Mouse (Mus musculus) kidney, embryonic 15.5 days (tissue): Measurements from ENCODE around the gene Tfrc. TPM values are rescaled to one million over a fixed set of nuclear protein-coding genes. Genes with fewer than 3 reads are reported as not detected.

Source experiments
- ATAC-seq: fragments of 200-750 bp; cut with Nextera tagmentation; replicated peaks from 2 replicates; pipeline ENCODE4 v1.8.0; 2017; ENCODE audit warnings: moderate TSS enrichment; ENCODE audit not compliant: low FRiP score
- H3K27ac ChIP-seq: fragments of 300-500 bp; sonication (generic); 2 replicates; pipeline ENCODE4 v1.5.1; 2015; ENCODE audit warnings: mild to moderate bottlenecking, inconsistent platforms
- H3K27me3 ChIP-seq: fragments of 300-500 bp; sonication (generic); 2 replicates; pipeline ENCODE4 v1.6.1; 2015; ENCODE audit warnings: inconsistent platforms
- H3K36me3 ChIP-seq: fragments of 300-500 bp; sonication (generic); 2 replicates; pipeline ENCODE4 v1.6.1; 2015; ENCODE audit warnings: inconsistent platforms
- H3K4me1 ChIP-seq: fragments of 300-500 bp; sonication (generic); 2 replicates; pipeline ENCODE4 v1.6.1; 2015; ENCODE audit warnings: inconsistent platforms
- H3K4me2 ChIP-seq: fragments of 300-500 bp; sonication (generic); 2 replicates; pipeline ENCODE4 v1.6.1; 2015; ENCODE audit warnings: moderate library complexity, mild to moderate bottlenecking, inconsistent platforms
- H3K4me3 ChIP-seq: fragments of 300-500 bp; sonication (generic); replicated peaks from 2 replicates; pipeline ENCODE4 v1.5.1; 2015; ENCODE audit warnings: mild to moderate bottlenecking, inconsistent platforms
- H3K9ac ChIP-seq: fragments of 300-500 bp; sonication (generic); 2 replicates; pipeline ENCODE4 v1.6.1; 2015; ENCODE audit warnings: mild to moderate bottlenecking, inconsistent platforms
- H3K9me3 ChIP-seq: fragments of 300-500 bp; sonication (generic); replicated peaks from 2 replicates; pipeline ENCODE4 v1.6.1; 2016; ENCODE audit warnings: inconsistent platforms
- WGBS: fragments of 180-500 bp; shearing (Covaris S2); methylation state at CpG from one replicate; pipeline ENCODE4 v1.1.7; 2015; ENCODE audit warnings: mixed read lengths; 5-methylcytosine and 5-hydroxymethylcytosine counted together
- polyA plus RNA-seq: library from polyadenylated mRNA; unstranded; fragments of >200 nt; fragmentation: Nextera tagmentation; extraction: Ambion mirVana; gene quantifications from 2 replicates; pipeline ENCODE4 v1.2.1, GENCODE M21; 2015

Tfrc gene
- polyA plus RNA-seq, 1 experiment from 2014 or later, result 50.2 TPM

DNA sequence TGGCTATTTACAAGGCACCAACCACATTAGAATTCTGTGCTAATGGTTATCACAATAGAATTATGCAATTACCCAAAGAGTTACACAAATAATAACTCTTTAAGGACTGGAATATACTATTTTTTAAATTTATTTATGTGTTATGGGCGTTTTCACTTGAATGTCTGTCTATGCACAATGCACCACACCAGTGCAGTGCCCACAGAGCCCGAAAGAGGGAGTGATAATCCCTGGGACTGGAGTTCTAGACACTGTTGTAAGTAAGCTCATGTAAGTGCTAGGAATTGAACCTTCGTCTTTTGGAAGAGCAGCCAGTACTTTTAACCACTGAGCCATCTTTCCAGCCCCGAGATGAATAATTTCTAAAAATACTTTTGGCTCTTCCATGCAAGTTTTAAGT, 46.8 kb downstream of the Tfrc start:
- H3K9me3 ChIP-seq, result no peaks in the 10 kb centered on the region
- no peaks in the 10 kb centered on the region for H3K27me3 ChIP-seq
- H3K4me3 ChIP-seq, result no peak overlapping the region
- no peak overlapping the region for H3K27ac ChIP-seq
- no peaks in the 10 kb centered on the region for H3K36me3 ChIP-seq
- no peak overlapping the region for H3K9ac ChIP-seq
- no peak overlapping the region for H3K4me2 ChIP-seq
- ATAC-seq, result no peak
- peaks cover 50% of the 10 kb centered on the region for H3K4me1 ChIP-seq
- 85% methylated on average over 4 of the region's 4 CpGs for WGBS

DNA sequence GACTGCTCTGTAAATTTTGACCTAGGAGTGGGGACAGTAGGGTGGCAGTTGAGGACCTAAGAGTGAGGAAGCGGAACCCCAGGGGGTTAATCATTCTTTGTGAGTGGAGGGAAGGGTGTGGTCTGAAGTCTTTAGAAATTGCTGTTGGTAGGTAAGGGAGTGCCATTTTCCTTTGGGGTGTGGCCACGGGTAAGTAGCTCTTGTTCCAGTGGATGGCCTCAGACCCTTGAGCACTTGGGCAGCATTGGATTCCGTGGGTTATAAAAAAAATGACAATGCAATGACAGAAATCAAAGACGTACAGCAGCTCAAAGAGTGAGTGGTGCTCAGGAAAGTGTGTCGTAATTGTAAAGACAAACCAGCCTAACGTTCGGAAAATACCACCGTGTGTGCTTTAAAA, 47.6 kb downstream of the Tfrc start:
- peaks cover 54% of the 10 kb centered on the region for H3K4me1 ChIP-seq
- no peaks in the 10 kb centered on the region for H3K36me3 ChIP-seq
- no peak overlapping the region for H3K9ac ChIP-seq
- no peak for ATAC-seq
- no peak overlapping the region for H3K4me3 ChIP-seq
- no peak overlapping the region for H3K4me2 ChIP-seq
- 69% methylated on average over 8 of the region's 8 CpGs for WGBS
- no peak overlapping the region for H3K27ac ChIP-seq
- no peaks in the 10 kb centered on the region for H3K9me3 ChIP-seq
- H3K27me3 ChIP-seq, result no peaks in the 10 kb centered on the region

DNA sequence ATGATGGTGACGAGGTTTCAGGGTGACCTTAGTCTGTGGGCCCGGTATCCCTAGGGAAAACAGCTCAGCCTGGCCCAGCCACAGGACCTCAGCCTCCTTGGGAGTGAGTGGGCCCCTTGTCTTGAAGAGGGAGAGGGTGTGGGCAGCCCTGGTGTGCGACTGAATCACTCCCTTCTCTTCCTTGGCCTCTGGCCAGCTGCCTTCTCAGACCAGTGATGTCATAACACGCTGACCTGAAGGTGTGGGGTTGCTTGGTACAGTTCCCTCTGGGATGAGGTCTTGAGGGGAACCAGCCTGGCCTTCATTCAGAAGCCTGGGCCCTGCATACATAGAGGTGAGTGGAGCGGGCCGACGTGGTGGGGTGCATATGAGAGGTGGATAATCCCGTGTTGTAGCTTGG, 48.1 kb downstream of the Tfrc start:
- H3K4me1 ChIP-seq, result peaks cover 58% of the 10 kb centered on the region
- no peak overlapping the region for H3K4me2 ChIP-seq
- H3K4me3 ChIP-seq, result no peak overlapping the region
- no peak overlapping the region for H3K9ac ChIP-seq
- H3K27ac ChIP-seq, result no peak overlapping the region
- ATAC-seq, result no peak
- no peaks in the 10 kb centered on the region for H3K36me3 ChIP-seq
- no peaks in the 10 kb centered on the region for H3K27me3 ChIP-seq
- H3K9me3 ChIP-seq, result no peaks in the 10 kb centered on the region
- 67% methylated on average over 8 of the region's 8 CpGs for WGBS

DNA sequence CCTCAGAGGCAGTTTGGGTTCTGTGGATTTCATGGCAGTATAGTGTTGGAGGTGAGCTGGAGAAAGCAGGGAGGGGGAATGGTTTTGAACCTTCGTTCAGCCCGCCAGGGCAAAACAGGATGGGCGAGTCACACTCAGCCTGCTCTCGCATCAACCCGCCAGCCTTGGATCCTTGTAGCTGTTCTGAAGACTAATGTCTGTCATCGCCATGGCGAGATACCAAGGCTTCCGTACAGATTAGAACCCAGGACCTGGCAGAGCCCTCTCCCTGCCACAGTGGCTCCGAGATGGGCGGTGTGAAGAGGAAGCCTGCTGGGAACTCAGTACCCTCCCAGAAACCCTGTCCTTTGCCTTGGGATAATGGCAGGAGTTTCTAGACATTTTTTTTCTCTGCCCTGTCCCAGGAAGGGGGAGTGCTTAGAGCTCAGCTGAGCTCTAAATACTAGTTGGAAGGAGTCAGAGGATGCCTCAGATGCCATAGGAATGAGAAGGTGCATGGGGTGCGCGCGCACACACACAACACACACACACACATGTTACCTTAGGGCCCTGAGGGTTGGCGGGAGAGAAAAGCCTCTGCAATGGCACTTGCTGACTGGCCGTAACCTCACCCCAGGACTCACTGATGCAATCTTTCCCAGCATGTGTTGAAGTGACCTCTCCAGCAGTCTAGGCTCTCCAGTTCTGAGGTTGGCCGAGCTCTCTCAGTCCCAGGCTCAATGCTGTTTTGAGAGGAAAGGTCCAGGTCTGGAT, 49.0 kb downstream of the Tfrc start:
- Histone ChIP-seq H3K27ac (no peak overlapping the region), H3K9me3 (no peaks in the 10 kb centered on the region), H3K36me3 (no peaks in the 10 kb centered on the region), H3K4me3 (no peak overlapping the region), H3K27me3 (no peaks in the 10 kb centered on the region), H3K4me2 (no peak overlapping the region), H3K4me1 (peaks cover 67% of the 10 kb centered on the region), H3K9ac (no peak overlapping the region)
- 87% methylated on average over 16 of the region's 16 CpGs for WGBS
- no peak for ATAC-seq

DNA sequence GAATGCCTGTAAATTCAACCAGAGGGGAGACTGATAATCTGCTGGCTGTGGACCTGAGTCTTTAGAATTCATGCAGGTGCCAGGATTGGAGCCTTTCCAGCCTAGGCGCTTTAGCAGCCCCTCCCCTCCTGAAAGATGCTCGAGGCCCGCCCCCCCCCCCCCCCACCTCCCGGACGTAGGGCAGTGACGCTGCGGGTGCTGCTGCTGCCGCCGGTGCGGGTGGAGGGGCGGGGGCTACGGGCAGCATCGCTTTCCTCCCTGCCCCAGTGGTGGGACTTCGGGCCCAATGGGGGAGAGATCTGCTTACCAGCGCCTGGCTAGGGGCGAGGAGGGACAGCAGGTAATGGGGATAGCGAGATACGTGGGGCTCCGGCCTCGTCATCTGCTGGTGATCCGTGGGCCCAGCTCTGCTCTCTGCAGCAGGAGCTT, 50.0 kb downstream of the Tfrc start:
- Histone ChIP-seq H3K27me3 (no peaks in the 10 kb centered on the region), H3K9ac (peak overlapping the region; percentile 47), H3K4me2 (peak overlapping the region; percentile 77), H3K9me3 (no peaks in the 10 kb centered on the region), H3K4me3 (peak overlapping the region; percentile 40), H3K27ac (0 out of 2 replicates have a peak overlapping the region, but pooled peaks have one; percentile 84), H3K4me1 (peaks cover 75% of the 10 kb centered on the region), H3K36me3 (peaks cover 2% of the 10 kb centered on the region; the same call in 1 of the 2 replicates)
- WGBS, result 3% methylated on average over 7 of the region's 21 CpGs
- no peak for ATAC-seq

DNA sequence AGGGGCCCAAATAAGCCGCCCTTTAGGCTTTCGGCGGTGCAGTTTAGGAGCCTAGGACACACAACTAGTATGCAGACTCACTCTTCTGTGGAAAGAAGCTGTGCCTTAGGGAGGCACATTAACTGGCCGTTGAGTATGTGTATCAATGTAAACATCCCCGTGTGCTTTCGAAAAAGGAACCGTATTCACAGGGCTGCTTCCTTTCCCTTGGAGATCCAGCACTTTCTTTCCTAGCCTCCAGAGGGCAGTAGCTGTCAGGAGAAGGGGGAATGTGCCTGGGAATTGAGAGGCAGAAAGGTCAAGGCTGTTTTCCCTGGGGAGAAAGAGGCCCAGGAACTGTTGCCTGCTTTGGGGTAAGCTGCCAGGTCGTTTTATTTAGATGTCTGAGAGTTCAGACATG, 50.7 kb downstream of the Tfrc start:
- ATAC-seq, result no peak
- Histone ChIP-seq H3K27ac (peak overlapping the region; percentile 84), H3K4me2 (peak overlapping the region; percentile 77), H3K4me3 (peak overlapping the region; percentile 40), H3K9ac (peak overlapping the region; percentile 47; the same call in 1 of the 2 replicates), H3K36me3 (peaks cover 8% of the 10 kb centered on the region; the same call in 1 of the 2 replicates), H3K9me3 (no peaks in the 10 kb centered on the region), H3K27me3 (no peaks in the 10 kb centered on the region), H3K4me1 (peaks cover 73% of the 10 kb centered on the region)
- WGBS, result 10% methylated on average over 8 of the region's 8 CpGs

DNA sequence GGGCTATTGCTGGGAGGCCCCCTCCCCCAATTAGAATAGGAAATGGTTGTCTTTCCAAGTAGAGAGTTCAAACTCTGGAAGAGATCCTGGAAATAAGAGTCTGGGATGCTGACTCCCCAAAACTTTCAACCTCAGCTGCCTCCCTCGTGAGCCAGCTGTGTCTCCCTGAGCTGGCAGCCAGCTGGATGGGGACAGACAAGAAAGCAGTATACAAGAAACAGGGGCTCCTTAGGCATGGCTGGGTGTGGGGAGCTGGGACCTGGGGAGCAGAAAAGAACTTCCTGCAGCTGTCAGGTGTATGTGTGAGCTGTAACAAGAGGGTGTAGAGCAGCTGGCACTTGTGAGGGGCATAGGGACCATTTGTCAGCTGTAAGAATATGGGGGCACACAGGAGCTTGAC, 51.4 kb downstream of the Tfrc start:
- no peaks in the 10 kb centered on the region for H3K9me3 ChIP-seq
- 36% methylated on average over 1 of the region's 1 CpGs for WGBS

DNA sequence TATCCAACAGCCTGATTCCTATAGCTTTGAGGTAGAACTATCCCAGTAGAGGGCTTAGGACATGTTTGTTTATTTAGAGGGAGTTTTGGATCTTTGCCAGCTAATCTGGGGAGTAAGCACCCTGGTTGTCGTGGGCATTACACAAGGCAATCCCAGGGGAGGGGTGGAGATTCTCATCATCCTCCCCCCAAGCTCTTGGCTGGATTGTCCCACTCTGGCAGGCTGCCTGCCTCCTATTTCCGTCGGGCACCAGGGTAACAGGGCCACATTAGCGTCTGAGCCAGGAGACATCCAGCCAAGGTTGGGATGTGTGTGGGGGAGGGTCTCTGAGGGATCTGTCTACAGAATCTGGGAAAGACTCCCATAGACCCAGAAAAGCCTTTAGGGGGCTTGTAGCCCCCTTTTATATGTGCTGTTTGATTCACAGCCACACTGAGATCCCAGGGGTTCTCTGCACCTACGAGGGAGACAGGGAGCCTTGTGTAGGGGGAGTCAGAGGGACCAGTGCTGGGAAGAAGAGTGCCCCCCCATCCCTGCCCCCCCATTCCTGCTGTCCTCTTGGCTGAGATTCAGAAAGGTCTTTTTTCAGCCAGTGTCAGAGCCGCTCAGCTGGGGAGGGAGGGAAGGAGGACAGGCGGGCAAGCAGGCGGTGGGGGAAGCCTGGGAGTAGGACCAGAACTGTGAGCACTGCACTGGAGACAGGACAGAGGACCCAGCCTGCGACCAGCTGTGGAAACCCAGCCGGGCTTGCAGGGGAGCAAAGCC, 52.0 kb downstream of the Tfrc start:
- no peaks in the 10 kb centered on the region for H3K9me3 ChIP-seq
- no peaks in the 10 kb centered on the region for H3K27me3 ChIP-seq
- peak overlapping the region; percentile 45 for H3K4me2 ChIP-seq
- H3K4me1 ChIP-seq, result peaks cover 80% of the 10 kb centered on the region
- H3K27ac ChIP-seq, result peak overlapping the region; percentile 84
- ATAC-seq, result peak; percentile 59
- 19% methylated on average over 10 of the region's 10 CpGs for WGBS
- 0 out of 2 replicates have a peak overlapping the region, but pooled peaks have one; percentile 35 for H3K9ac ChIP-seq
- H3K4me3 ChIP-seq, result peak overlapping the region; percentile 14; the same call in 1 of the 2 replicates
- peaks cover 11% of the 10 kb centered on the region; the same call in 1 of the 2 replicates for H3K36me3 ChIP-seq

More for the DNA sequence above, 51.4 kb downstream of the Tfrc start:
- Histone ChIP-seq H3K27me3 (no peaks in the 10 kb centered on the region), H3K27ac (peak overlapping the region; percentile 84), H3K9ac (0 out of 2 replicates have a peak overlapping the region, but pooled peaks have one; percentile 8), H3K4me2 (0 out of 2 replicates have a peak overlapping the region, but pooled peaks have one; percentile 45), H3K4me1 (peaks cover 76% of the 10 kb centered on the region), H3K36me3 (peaks cover 11% of the 10 kb centered on the region; the same call in 1 of the 2 replicates), H3K4me3 (no peak overlapping the region)
- ATAC-seq, result no peak

DNA sequence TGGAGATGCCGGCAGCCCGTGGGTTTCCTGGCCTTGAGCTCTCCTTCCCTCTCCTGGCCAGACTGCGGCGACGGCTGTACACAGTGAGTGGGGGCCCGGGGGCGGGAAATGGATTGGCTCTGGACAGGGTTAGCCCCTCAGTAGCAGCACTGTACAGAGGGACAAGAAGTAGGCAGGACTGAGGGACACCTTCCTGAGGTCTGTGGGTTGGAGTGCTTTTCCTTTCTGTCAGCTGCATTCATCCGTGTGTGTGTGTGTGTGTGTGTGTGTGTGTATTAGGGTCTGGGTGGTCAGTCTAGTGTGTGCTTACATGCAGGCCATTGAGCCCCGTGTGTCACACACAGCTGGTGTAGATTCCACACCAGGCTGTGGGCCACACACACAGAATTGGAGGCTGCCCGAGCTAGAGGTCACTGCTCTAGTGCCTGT, 52.8 kb downstream of the Tfrc start:
- H3K27me3 ChIP-seq, result no peaks in the 10 kb centered on the region
- peaks cover 81% of the 10 kb centered on the region for H3K4me1 ChIP-seq
- 45% methylated on average over 10 of the region's 10 CpGs for WGBS
- peak overlapping the region; percentile 45 for H3K4me2 ChIP-seq
- peak overlapping the region; percentile 14; the same call in 1 of the 2 replicates for H3K4me3 ChIP-seq
- H3K9ac ChIP-seq, result peak overlapping the region; percentile 35; the same call in 1 of the 2 replicates
- ATAC-seq, result peak; percentile 16; the same call in 1 of the 2 replicates
- peak overlapping the region; percentile 84 for H3K27ac ChIP-seq
- peaks cover 11% of the 10 kb centered on the region; the same call in 1 of the 2 replicates for H3K36me3 ChIP-seq
- no peaks in the 10 kb centered on the region for H3K9me3 ChIP-seq

DNA sequence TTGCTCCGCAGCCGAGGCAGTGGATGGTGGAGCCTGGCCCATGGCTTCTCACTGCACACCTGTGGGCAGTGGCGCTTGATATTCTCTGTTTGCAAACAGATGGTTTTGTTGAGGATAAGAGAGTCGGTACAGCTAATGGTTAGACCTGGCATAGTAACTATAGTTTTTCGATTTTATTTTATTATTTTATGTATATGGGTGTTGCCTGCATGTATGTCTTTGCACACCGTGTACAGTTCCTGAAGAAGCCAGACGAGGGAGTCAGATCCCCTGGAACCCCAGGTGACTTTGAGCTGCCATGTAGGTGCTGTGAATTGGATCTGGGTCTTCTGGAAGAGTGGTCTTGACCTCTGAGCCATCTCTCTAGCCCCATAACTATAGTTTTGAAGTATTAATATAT, 53.7 kb downstream of the Tfrc start:
- H3K9me3 ChIP-seq, result no peaks in the 10 kb centered on the region
- H3K4me2 ChIP-seq, result peak overlapping the region; percentile 45
- 88% methylated on average over 7 of the region's 7 CpGs for WGBS
- H3K27ac ChIP-seq, result peak overlapping the region; percentile 84
- peaks cover 11% of the 10 kb centered on the region; the same call in 1 of the 2 replicates for H3K36me3 ChIP-seq
- H3K9ac ChIP-seq, result no peak overlapping the region
- ATAC-seq, result no peak
- peaks cover 83% of the 10 kb centered on the region for H3K4me1 ChIP-seq
- H3K4me3 ChIP-seq, result no peak overlapping the region; the same call in 1 of the 2 replicates
- H3K27me3 ChIP-seq, result no peaks in the 10 kb centered on the region

DNA sequence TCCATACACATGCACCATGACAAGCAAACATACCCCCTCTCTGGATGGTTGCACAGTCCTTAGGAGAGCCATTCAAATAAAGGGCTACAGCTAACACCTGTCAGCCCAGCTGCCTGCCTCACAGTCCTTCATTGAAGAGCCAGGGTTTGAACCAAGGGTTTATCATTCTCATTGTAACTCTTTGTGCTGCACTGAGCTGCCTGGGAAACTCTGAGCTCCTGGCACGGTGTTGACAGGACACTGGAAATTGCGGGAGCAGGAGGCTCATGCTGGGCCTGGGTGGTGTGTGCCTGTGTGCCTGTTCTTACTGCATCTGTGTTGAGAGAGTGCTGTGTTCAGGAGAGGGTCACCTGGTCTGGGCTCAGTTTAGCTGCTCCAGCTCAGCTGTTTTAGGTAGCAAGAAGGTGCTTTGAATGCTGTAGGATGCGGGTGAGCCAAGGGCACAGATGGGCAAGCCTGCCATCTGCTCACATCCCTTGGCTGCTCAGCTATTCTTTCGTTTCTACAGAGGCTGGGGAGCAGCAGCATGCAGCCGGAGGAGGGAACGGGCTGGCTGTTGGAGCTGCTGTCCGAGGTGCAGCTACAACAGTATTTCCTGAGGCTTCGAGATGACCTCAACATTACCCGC, 54.6 kb downstream of the Tfrc start:
- no peak overlapping the region for H3K9ac ChIP-seq
- no peak overlapping the region for H3K4me3 ChIP-seq
- peaks cover 80% of the 10 kb centered on the region for H3K4me1 ChIP-seq
- no peak overlapping the region for H3K4me2 ChIP-seq
- no peaks in the 10 kb centered on the region for H3K9me3 ChIP-seq
- no peak for ATAC-seq
- H3K27me3 ChIP-seq, result no peaks in the 10 kb centered on the region
- peaks cover 11% of the 10 kb centered on the region; the same call in 1 of the 2 replicates for H3K36me3 ChIP-seq
- WGBS, result 83% methylated on average over 9 of the region's 9 CpGs
- no peak overlapping the region for H3K27ac ChIP-seq
